ENCODE assay signal across 13 mouse cellular contexts in the genomic region with DNA sequence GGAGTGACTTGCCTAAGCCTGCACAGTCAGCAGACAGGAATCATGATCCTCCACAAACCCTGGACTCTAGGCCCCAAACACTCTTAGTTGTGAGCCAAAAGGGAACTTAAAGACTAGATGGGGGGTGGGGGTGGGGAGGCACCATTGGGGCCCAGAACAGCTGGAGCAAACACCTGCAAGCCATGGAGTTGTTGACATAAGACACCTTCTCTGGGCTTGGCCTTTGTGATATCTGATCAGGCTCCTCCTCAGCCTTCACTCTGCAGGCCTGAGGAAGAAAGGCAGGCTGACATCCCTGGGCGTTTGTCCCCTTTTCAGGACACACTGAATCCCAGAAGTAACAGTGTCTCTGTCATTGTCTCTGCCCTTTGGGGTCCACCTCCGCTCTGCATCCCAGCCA. TPM values are rescaled to one million over a fixed set of nuclear protein-coding genes. Genes with fewer than 3 reads are reported as not detected.
A peak's percentile ranks its signal among the peaks of the same experiment; 100 is the strongest.
DNase-seq lines count a peak whose midpoint lies in the region; ATAC-seq and TF ChIP-seq lines count a peak whose summit lies in the region.
"Had no signal": no experiment of that assay in that cellular context is flagged by ENCODE, and none has a peak within 500 bp of the region (broad histone marks: within the 10 kb centered on the region; RNA-seq: fewer than 3 reads in every experiment).

No protein-coding gene starts in this region.

- H3K9ac ChIP-seq in forebrain, embryonic 16.5 days (replicated peaks; ENCODE audit: low read depth, low read length) = no peak overlapping the region
- H3K9ac ChIP-seq in lung, embryonic 14.5 days = no peak overlapping the region
- H3K9ac ChIP-seq in embryonic facial prominence, embryonic 14.5 days (ENCODE audit: low read depth, low read length) = no peak overlapping the region; the same call in 1 of the 2 replicates
- H3K9ac ChIP-seq in limb, embryonic 15.5 days = no peak overlapping the region

- H3K4me3 ChIP-seq in forebrain, embryonic 10.5 days = no peak overlapping the region
- no peak overlapping the region for H3K4me3 ChIP-seq in forebrain, embryonic 16.5 days (replicated peaks; ENCODE audit: low read length)
- no peak overlapping the region for H3K4me3 ChIP-seq in lung, embryonic 14.5 days (ENCODE audit: low read depth, low read length)
- H3K4me3 ChIP-seq in embryonic facial prominence, embryonic 14.5 days (ENCODE audit: low read depth, low read length) = no peak overlapping the region
- H3K4me3 ChIP-seq in limb, embryonic 15.5 days = no peak overlapping the region
- H3K4me3 ChIP-seq: erythroblast, embryonic 14.5 days; heart, adult 2 months had no signal

- H3K9me3 ChIP-seq in forebrain, embryonic 10.5 days = no peaks in the 10 kb centered on the region; the same call in 1 of the 2 replicates
- H3K9me3 ChIP-seq in forebrain, embryonic 16.5 days (ENCODE audit: control insufficient read depth, low read length) = no peaks in the 10 kb centered on the region
- H3K9me3 ChIP-seq in lung, embryonic 14.5 days (ENCODE audit: low read depth, low read length) = no peaks in the 10 kb centered on the region
- H3K9me3 ChIP-seq in embryonic facial prominence, embryonic 14.5 days (ENCODE audit: control insufficient read depth, low read length) = no peaks in the 10 kb centered on the region
- no peaks in the 10 kb centered on the region for H3K9me3 ChIP-seq in limb, embryonic 15.5 days

- H3K4me1 ChIP-seq in forebrain, embryonic 10.5 days = peaks cover 54% of the 10 kb centered on the region
- H3K4me1 ChIP-seq in forebrain, embryonic 16.5 days (replicated peaks; ENCODE audit: control insufficient read depth, insufficient read depth, low read length) = peaks cover 20% of the 10 kb centered on the region
- peaks cover 12% of the 10 kb centered on the region for H3K4me1 ChIP-seq in lung, embryonic 14.5 days (ENCODE audit: insufficient read depth)
- peaks cover 37% of the 10 kb centered on the region for H3K4me1 ChIP-seq in embryonic facial prominence, embryonic 14.5 days (ENCODE audit: control insufficient read depth, insufficient read depth, low read length)
- H3K4me1 ChIP-seq in limb, embryonic 15.5 days = peaks cover 44% of the 10 kb centered on the region

- ATAC-seq in forebrain, embryonic 16.5 days = no peak
- no peak for ATAC-seq in lung, embryonic 14.5 days (ENCODE audit: insufficient read depth)
- ATAC-seq in embryonic facial prominence, embryonic 14.5 days (ENCODE audit: low read depth) = no peak
- ATAC-seq in limb, embryonic 15.5 days (ENCODE audit: insufficient number of reproducible peaks, low FRiP score, low TSS enrichment, low read depth) = no peak

- TF ChIP-seq CTCF in lung, embryonic 14.5 days (IDR thresholded peaks at IDR 0.05; ENCODE audit: low read depth) = no peak

- DNase-seq in forebrain, embryonic 10.5 days (ENCODE audit: extremely low spot score, low spot score) = no peak
- DNase-seq in lung, embryonic 14.5 days = peak; percentile 9
- DNase-seq in lung, postnatal 4 days = no peak
- DNase-seq in embryonic facial prominence, embryonic 14.5 days (ENCODE audit: low spot score) = no peak
- DNase-seq in embryo, embryonic 10.5 days (ENCODE audit: low spot score) = no peak
- no peak for DNase-seq in cerebellum, adult 9-11 months
- DNase-seq: adrenal gland, adult 8-10 months; cerebellum, adult 11-12 months; heart, adult 2 months; kidney, adult 8-10 months had no signal

- WGBS in forebrain, embryonic 10.5 days = 50% methylated on average over 2 of the region's 2 CpGs
- 60% methylated on average over 2 of the region's 2 CpGs for WGBS in forebrain, embryonic 16.5 days
- 49% methylated on average over 2 of the region's 2 CpGs for WGBS in lung, embryonic 14.5 days
- WGBS in embryonic facial prominence, embryonic 14.5 days = 73% methylated on average over 2 of the region's 2 CpGs
- WGBS in limb, embryonic 15.5 days = 64% methylated on average over 2 of the region's 2 CpGs

- H3K4me2 ChIP-seq in forebrain, embryonic 16.5 days (ENCODE audit: low read length) = no peak overlapping the region
- no peak overlapping the region for H3K4me2 ChIP-seq in lung, embryonic 14.5 days
- no peak overlapping the region for H3K4me2 ChIP-seq in embryonic facial prominence, embryonic 14.5 days (ENCODE audit: low read depth, low read length)
- no peak overlapping the region for H3K4me2 ChIP-seq in limb, embryonic 15.5 days

- H3K36me3 ChIP-seq in forebrain, embryonic 10.5 days (replicated peaks) = no peaks in the 10 kb centered on the region
- H3K36me3 ChIP-seq in forebrain, embryonic 16.5 days (ENCODE audit: control insufficient read depth, insufficient read depth) = no peaks in the 10 kb centered on the region
- H3K36me3 ChIP-seq in lung, embryonic 14.5 days (ENCODE audit: insufficient read depth) = no peaks in the 10 kb centered on the region
- no peaks in the 10 kb centered on the region for H3K36me3 ChIP-seq in embryonic facial prominence, embryonic 14.5 days (ENCODE audit: control insufficient read depth, insufficient read depth, low read length)
- no peaks in the 10 kb centered on the region for H3K36me3 ChIP-seq in limb, embryonic 15.5 days

- peak overlapping the region; percentile 91 for H3K27ac ChIP-seq in forebrain, embryonic 10.5 days
- H3K27ac ChIP-seq in forebrain, embryonic 16.5 days (ENCODE audit: low read length) = no peak overlapping the region
- H3K27ac ChIP-seq in lung, embryonic 14.5 days (ENCODE audit: low read depth) = peak overlapping the region; percentile 78; the same call in 1 of the 2 replicates
- peak overlapping the region; percentile 98 for H3K27ac ChIP-seq in embryonic facial prominence, embryonic 14.5 days (replicated peaks; ENCODE audit: low read depth, low read length)
- H3K27ac ChIP-seq in limb, embryonic 15.5 days = peak overlapping the region; percentile 95

- H3K27me3 ChIP-seq in forebrain, embryonic 10.5 days (ENCODE audit: poor library complexity, severe bottlenecking) = peaks cover 5% of the 10 kb centered on the region; the same call in 1 of the 2 replicates
- no peaks in the 10 kb centered on the region for H3K27me3 ChIP-seq in forebrain, embryonic 16.5 days (replicated peaks; ENCODE audit: control insufficient read depth, insufficient read depth, low read length)
- no peaks in the 10 kb centered on the region for H3K27me3 ChIP-seq in lung, embryonic 14.5 days (ENCODE audit: insufficient read depth, low read length)
- no peaks in the 10 kb centered on the region for H3K27me3 ChIP-seq in embryonic facial prominence, embryonic 14.5 days (replicated peaks; ENCODE audit: control insufficient read depth, insufficient read depth, low read length)
- no peaks in the 10 kb centered on the region for H3K27me3 ChIP-seq in limb, embryonic 15.5 days

RNA-seq across cellular contexts. Expression of gene Ddit4, which starts 12.0 kb away (rescaled TPM):
- polyA plus RNA-seq in forebrain, embryonic 10.5 days (2016; fragmentation: Nextera tagmentation; extraction: Ambion mirVana) = 32.7 and 35.3 TPM in 2 replicates
- polyA plus RNA-seq in forebrain, embryonic 16.5 days (2015; fragmentation: Nextera tagmentation; extraction: Ambion mirVana) = 75.5 and 79.6 TPM in 2 replicates
- 3.0 and 3.5 TPM in 2 replicates for polyA plus RNA-seq in lung, embryonic 14.5 days (2014; fragmentation: Nextera tagmentation; extraction: Ambion mirVana)
- 8.7 and 9.2 TPM in 2 replicates for polyA plus RNA-seq in embryonic facial prominence, embryonic 14.5 days (2014; fragmentation: Nextera tagmentation; extraction: Ambion mirVana)
- polyA plus RNA-seq in limb, embryonic 15.5 days (2015; fragmentation: Nextera tagmentation; extraction: Ambion mirVana) = 63.6 and 77.1 TPM in 2 replicates

RNA-seq across cellular contexts. Expression of gene Ascc1, which starts 39.0 kb away (rescaled TPM):
- polyA plus RNA-seq in forebrain, embryonic 10.5 days (2016; fragmentation: Nextera tagmentation; extraction: Ambion mirVana) = 33.5 and 34.7 TPM in 2 replicates
- polyA plus RNA-seq in forebrain, embryonic 16.5 days (2015; fragmentation: Nextera tagmentation; extraction: Ambion mirVana) = 45.1 and 50.0 TPM in 2 replicates
- 34.7 and 35.3 TPM in 2 replicates for polyA plus RNA-seq in lung, embryonic 14.5 days (2014; fragmentation: Nextera tagmentation; extraction: Ambion mirVana)
- polyA plus RNA-seq in embryonic facial prominence, embryonic 14.5 days (2014; fragmentation: Nextera tagmentation; extraction: Ambion mirVana) = 36.5 and 37.8 TPM in 2 replicates
- 41.3 and 44.4 TPM in 2 replicates for polyA plus RNA-seq in limb, embryonic 15.5 days (2015; fragmentation: Nextera tagmentation; extraction: Ambion mirVana)

RNA-seq across cellular contexts. Expression of gene Anapc16, which starts 39.3 kb away (rescaled TPM):
- polyA plus RNA-seq in forebrain, embryonic 10.5 days (2016; fragmentation: Nextera tagmentation; extraction: Ambion mirVana) = 96.8 and 108 TPM in 2 replicates
- polyA plus RNA-seq in forebrain, embryonic 16.5 days (2015; fragmentation: Nextera tagmentation; extraction: Ambion mirVana) = 112 and 115 TPM in 2 replicates
- polyA plus RNA-seq in lung, embryonic 14.5 days (2014; fragmentation: Nextera tagmentation; extraction: Ambion mirVana) = 108 and 109 TPM in 2 replicates
- polyA plus RNA-seq in embryonic facial prominence, embryonic 14.5 days (2014; fragmentation: Nextera tagmentation; extraction: Ambion mirVana) = 96.2 and 101 TPM in 2 replicates
- 97.5 and 110 TPM in 2 replicates for polyA plus RNA-seq in limb, embryonic 15.5 days (2015; fragmentation: Nextera tagmentation; extraction: Ambion mirVana)
